In the genomic region with DNA sequence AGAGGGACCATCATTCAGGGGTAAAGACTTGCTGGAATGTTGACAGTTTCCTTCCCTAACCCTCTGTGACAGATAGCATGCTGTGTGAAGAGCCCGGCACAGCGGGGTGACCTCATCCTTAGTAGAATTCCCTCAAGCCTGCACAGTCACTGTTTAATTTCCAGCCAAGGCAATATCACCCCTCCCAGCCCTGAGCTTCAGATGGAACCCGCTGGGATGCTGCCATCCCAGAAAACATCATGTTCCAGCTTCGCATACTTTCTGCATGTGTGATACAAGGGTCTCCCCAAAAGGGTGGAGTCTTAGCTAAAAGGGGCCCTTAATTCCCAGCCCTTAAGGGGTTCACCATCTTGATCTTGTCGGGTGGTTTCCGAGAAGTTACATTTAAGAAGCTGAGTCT, we compare ENCODE assay signal across 12 mouse cellular contexts. TPM values are rescaled to one million over a fixed set of nuclear protein-coding genes. Genes with fewer than 3 reads are reported as not detected.
DNase-seq lines count a peak whose midpoint lies in the region; ATAC-seq lines count a peak whose summit lies in the region.
"Had no signal": no experiment of that assay in that cellular context is flagged by ENCODE, and none has a peak within 500 bp of the region (broad histone marks: within the 10 kb centered on the region; RNA-seq: fewer than 3 reads in every experiment).

No protein-coding gene starts in this region.

- 0 out of 2 replicates have a peak overlapping the region, but pooled peaks have one; percentile 8 for H3K4me2 ChIP-seq in heart, embryonic 15.5 days
- no peak overlapping the region for H3K4me2 ChIP-seq in lung, embryonic 16.5 days (ENCODE audit: low read depth, low read length)
- H3K4me2 ChIP-seq: hindbrain, embryonic 15.5 days had no signal

- peak; percentile 80 for ATAC-seq in heart, embryonic 15.5 days (replicated peaks; ENCODE audit: insufficient number of reproducible peaks, insufficient read depth, low FRiP score, low read depth)
- ATAC-seq in lung, embryonic 16.5 days (ENCODE audit: low read depth) = peak; percentile 61; the same call in 1 of the 2 replicates
- ATAC-seq in inflammation-experienced regulatory T-cells, adult 6 months = no peak
- ATAC-seq: midbrain, embryonic 16.5 days had no signal

- H3K9me3 ChIP-seq in heart, embryonic 15.5 days (replicated peaks) = no peaks in the 10 kb centered on the region
- H3K9me3 ChIP-seq in lung, embryonic 16.5 days (ENCODE audit: control insufficient read depth, low read length) = no peaks in the 10 kb centered on the region
- H3K9me3 ChIP-seq: hindbrain, embryonic 15.5 days had no signal

- no peak overlapping the region for H3K9ac ChIP-seq in heart, embryonic 15.5 days
- H3K9ac ChIP-seq in lung, embryonic 16.5 days (ENCODE audit: low read length) = no peak overlapping the region
- H3K9ac ChIP-seq: hindbrain, embryonic 15.5 days; liver, embryonic 14.5 days had no signal

- H3K4me1 ChIP-seq in heart, embryonic 15.5 days (replicated peaks) = peaks cover 7% of the 10 kb centered on the region
- H3K4me1 ChIP-seq in lung, embryonic 16.5 days (replicated peaks; ENCODE audit: control insufficient read depth, insufficient read depth, low read length) = no peaks in the 10 kb centered on the region
- H3K4me1 ChIP-seq: hindbrain, embryonic 15.5 days had no signal

- WGBS in heart, embryonic 15.5 days = 36% methylated on average over 6 of the region's 6 CpGs
- WGBS in lung, embryonic 16.5 days = 56% methylated on average over 6 of the region's 6 CpGs

- no peaks in the 10 kb centered on the region for H3K36me3 ChIP-seq in heart, embryonic 15.5 days
- H3K36me3 ChIP-seq in lung, embryonic 16.5 days (ENCODE audit: control insufficient read depth, insufficient read depth, low read length) = no peaks in the 10 kb centered on the region
- H3K36me3 ChIP-seq: hindbrain, embryonic 15.5 days had no signal

- peak; percentile 54 for DNase-seq in 3134 (ENCODE audit: extremely low read depth, insufficient read length, low spot score)
- peak; percentile 56 for DNase-seq in fibroblast of lung, adult 2 months (ENCODE audit: low read depth)
- DNase-seq in spleen, postnatal 4 days (ENCODE audit: low spot score in 2 of 2) = no peak
- no peak for DNase-seq in frontal cortex, postnatal 36 days (ENCODE audit: low spot score in 2 of 2)
- DNase-seq in embryo, embryonic 10 days (ENCODE audit: low spot score) = no peak
- DNase-seq: cerebellum, adult 11-12 months had no signal

- no peak overlapping the region for H3K4me3 ChIP-seq in heart, embryonic 15.5 days
- H3K4me3 ChIP-seq in lung, embryonic 16.5 days (ENCODE audit: low read length) = no peak overlapping the region
- H3K4me3 ChIP-seq: hindbrain, embryonic 15.5 days had no signal

- H3K27ac ChIP-seq in heart, embryonic 15.5 days = peak overlapping the region; percentile 34
- no peak overlapping the region for H3K27ac ChIP-seq in lung, embryonic 16.5 days (ENCODE audit: low read length)
- H3K27ac ChIP-seq: hindbrain, embryonic 15.5 days; liver, embryonic 14.5 days had no signal

- H3K27me3 ChIP-seq in heart, embryonic 15.5 days = no peaks in the 10 kb centered on the region
- no peaks in the 10 kb centered on the region for H3K27me3 ChIP-seq in lung, embryonic 16.5 days (ENCODE audit: control insufficient read depth, insufficient read depth, low read depth, low read length)
- H3K27me3 ChIP-seq: hindbrain, embryonic 15.5 days had no signal

RNA-seq across cellular contexts. Expression of gene Fbn1, which starts 22.9 kb away (rescaled TPM):
- polyA plus RNA-seq in heart, embryonic 15.5 days (2015; fragmentation: Nextera tagmentation; extraction: Ambion mirVana) = 16.8 and 24.6 TPM in 2 replicates
- polyA plus RNA-seq in lung, embryonic 16.5 days (2015; fragmentation: Nextera tagmentation; extraction: Ambion mirVana) = 32.8 and 35.1 TPM in 2 replicates
- not detected for polyA plus RNA-seq in inflammation-experienced regulatory T-cells, adult 6 months (2017; shearing (Covaris generic))

RNA-seq across cellular contexts. Expression of gene Gm9913, which starts 25.8 kb away (rescaled TPM):
- 0.23 and 0.53 TPM in 2 replicates for polyA plus RNA-seq in heart, embryonic 15.5 days (2015; fragmentation: Nextera tagmentation; extraction: Ambion mirVana)
- 0.34 and 0.35 TPM in 2 replicates for polyA plus RNA-seq in lung, embryonic 16.5 days (2015; fragmentation: Nextera tagmentation; extraction: Ambion mirVana)
- polyA plus RNA-seq in inflammation-experienced regulatory T-cells, adult 6 months (2017; shearing (Covaris generic)) = not detected
- polyA plus RNA-seq: liver, embryonic 14.5 days had no signal

Comparison
In these comparisons a context has a peak if more than half of its experiments do, and no peak if none do; other contexts are left out.
1. DNase-seq: peak in 3134 (single experiment) and fibroblast of lung, adult 2 months (single experiment); none in spleen, postnatal 4 days (0 of 2), frontal cortex, postnatal 36 days (0 of 2) and embryo, embryonic 10 days (single experiment).
2. RNA of gene Fbn1, which starts 22.9 kb away (polyA plus RNA-seq): 32.8 to 35.1 TPM in lung, embryonic 16.5 days and 16.8 to 24.6 TPM in heart, embryonic 15.5 days; not detected in inflammation-experienced regulatory T-cells, adult 6 months; every median in the first group is over 10 times any median in the second.